Mouse (Mus musculus) cerebellum, adult 11 months (tissue): ENCODE measurements around the gene Pabpc1l.

Experiments
- DNase-seq: peaks from one replicate; pipeline ENCODE4 v3.0.0; 2022

Pabpc1l gene

DNA sequence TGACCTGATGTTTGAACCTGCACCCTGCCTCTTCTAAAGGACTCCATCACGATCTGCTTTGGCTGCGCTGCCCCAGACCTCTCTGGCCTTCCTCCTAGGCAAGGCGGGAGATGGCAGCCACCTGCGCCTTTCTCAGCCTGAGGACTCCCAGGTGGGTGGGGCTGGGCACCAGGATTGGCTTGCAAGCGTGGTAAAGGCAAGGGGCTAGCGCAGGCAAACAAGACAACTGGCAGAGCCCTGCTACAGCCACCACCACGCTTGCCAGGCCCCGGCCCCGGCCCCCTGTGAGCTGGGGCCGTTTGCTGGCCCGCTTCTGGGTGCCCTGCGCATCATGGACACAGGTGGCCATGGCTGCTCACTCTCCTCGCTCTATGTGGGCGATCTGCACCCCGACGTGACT, at the start of gene Pabpc1l:
Pabpc1l (plus strand) TSS at position 301 of the 400 bp plus-strand sequence.
- DNase-seq = no peak

DNA sequence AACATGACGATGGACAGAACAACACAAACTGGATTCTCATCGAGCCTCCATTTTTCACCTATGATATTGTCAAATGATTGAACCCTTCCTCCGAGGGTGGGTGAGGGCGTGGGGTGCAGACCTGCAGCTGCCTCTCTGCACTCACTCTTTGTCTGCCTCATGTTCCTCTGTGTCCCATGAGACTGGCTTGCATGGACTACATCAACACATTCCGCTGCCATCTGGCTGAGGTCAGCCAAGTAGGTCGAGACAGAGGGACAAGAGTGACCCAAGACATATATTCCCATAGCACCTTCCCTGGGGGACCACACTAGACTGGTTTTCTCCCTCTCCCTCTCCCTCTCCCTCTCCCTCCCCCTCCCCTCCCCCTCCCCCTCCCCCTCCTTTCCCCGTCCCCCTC, 48.8 kb upstream of the Pabpc1l start:
- DNase-seq = no peak

DNA sequence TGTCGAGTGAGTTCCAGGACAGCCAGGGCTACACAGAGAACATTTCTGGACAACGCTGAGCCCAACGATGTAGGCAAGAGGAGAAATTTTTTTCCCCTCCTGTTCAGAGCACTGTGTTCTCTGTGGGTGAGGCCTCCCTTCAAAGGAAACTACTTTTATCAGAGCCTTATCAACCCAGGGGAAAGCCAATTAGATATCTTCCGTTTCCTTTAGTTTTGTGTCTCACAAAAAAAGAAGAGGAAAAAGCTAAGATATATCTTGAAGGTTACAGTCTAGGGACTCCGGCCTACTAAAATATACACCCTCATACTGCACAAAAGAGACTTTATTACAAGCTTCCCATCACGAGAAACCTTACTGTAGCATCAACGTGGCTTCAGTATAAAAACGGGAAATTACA, 38.0 kb upstream of the Pabpc1l start:
- no peak for DNase-seq

DNA sequence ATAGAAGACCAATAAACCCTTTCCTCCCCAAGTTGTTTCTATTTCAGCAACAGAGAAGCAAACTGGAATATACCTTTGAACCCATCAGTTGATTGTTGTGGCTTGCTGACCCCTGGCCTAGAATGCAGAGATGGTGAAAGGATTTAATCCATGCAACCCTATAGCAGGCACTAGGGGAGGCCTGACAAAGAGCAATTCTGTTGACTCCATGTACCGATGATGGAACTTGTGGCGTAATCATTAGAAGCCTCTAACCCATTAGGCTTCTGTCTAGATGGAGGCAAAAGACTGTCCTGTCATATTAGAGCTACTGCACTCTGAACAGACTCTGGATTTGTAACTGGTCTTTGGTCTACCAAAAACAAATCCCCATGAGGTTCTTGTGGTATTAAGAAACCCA, 32.4 kb upstream of the Pabpc1l start:
- no peak for DNase-seq

DNA sequence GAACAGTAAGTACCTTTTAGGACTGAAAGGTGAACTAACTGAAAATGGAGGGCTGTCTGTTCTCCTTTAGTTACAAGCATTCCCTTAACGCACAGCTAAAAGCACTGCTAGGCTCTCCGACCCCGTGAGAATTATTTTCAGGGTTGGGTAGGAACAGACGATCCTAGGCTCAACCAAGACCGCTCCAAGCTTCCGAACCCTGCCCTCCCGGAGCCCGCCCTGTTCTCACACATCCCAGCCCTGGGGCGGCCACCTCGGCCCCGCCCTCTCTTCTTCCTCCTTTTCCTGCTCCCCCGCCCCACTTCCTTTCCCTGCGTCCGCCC, 30.6 kb upstream of the Pabpc1l start, which contains the start of gene Ywhab:
Ywhab (plus strand) TSS at position 307 of the 323 bp plus-strand sequence.
- DNase-seq = peak; percentile 89

DNA sequence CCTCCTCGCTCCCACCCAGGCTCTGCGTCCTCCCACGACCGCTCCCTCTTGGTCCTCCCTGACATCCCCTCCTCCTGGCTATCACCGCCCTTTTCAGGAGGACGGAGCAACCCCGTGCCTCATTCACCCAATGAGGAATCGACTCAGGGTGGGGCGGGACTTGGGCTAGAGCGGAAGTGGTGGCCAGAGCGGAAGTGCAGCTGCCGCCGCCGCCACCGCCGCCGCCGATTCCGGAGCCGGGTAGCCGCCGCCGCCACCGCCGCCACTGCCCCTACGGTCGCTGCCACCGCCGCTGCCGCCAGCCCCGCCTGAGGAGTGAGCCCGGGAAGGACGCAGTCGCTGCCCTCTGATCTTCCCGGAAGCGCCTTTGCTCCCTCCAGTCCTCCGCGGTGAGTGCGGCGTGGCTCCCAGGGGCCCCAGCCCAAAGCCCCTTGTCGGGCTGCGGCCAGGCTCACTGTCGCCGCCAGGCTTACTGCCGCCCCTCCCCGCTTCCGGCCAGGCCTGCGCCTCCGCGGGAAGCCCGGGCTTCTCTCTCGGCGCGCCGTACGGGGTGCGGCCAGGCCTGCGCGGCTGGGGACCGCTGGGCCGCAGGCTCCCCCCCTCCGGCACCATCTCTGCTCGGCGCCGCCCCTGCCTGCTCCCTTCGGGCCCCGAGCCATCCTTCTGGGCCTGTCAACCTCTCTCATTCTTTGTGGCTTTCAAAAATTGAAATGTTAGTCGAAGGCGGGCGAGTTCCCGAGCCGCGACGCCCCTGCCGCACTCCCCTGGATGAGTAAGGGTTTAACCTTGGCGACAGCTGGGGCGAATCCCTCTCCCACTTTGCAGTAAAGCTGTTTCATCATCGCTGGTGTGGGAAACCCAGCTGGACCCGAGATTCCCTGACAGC, 30.0 kb upstream of the Pabpc1l start:
- DNase-seq = no peak

DNA sequence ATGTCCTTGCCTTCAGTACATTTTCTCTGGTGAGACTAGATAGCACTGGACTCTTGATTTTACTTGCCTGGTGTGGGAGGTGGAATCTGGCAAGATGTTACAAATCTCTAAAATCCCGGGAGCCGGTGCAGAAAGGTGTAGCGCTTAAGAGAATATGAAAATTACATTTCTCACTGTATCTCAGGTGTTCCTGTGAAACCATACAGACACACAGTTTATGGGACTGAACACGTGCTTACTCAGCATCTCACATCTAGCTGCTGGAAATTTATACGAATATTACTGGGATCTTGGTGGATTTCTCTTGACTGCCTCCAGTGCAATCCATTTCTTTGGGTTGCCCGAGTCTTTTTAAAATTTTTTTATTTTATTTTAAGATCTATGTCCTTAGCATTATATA, 29.0 kb upstream of the Pabpc1l start:
- no peak for DNase-seq

DNA sequence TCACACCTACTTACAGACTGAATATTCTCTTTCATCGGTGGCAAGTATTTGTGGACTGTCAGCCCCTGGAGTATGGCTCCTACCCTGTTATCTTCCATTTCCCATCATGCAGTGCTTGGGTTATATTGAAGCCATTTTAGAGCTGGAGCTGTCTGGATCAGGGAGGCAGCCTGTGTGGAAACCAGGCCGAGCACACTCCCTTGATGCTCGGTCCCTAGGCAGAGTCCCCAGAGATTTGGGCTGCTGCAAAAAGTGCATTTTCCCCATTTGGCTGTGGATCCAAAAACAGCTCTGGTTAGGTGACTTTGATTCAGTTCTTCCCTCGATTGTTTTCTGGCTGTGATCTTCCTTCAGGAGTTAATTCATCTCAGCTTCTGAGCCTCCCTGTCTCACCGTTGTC, 28.4 kb upstream of the Pabpc1l start:
- no peak for DNase-seq

DNA sequence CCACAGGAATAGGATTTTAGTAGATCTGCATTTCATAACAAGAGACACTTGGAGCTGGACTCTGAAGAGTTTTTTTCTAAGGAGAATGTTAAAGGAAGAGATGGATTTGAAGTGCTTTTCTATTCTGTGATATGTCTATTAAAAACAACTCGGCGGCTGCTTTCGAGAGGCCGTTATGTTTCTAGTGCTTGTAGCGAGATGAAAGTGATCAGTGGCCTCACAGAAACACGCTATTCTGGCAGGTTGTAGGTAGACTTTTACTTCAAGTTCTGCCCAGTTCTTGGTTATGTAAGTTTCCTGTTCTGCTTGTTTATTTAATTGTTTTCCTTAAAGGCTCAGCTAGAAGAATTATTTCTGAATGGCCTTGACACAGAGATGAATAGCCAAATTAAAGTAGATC, 26.3 kb upstream of the Pabpc1l start:
- DNase-seq = no peak

DNA sequence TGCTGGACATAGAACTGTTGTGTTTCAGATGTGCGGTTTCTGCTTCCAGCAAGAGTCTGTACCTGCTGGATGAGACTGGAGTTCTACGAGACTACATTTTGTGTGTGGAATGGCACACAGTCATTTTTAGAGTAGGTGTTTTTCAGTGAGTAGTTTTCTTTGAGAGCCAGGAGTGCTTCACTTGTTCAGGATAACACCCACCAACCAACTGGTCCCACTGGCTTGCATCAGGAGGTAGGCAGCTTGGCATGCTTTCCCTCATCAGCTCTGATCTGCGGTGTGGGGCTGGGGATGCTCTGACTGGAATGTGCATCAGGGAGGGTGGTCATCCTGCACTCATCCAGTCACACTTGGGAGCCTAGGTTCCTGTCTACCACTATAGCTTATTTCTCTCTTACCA, 22.6 kb upstream of the Pabpc1l start:
- DNase-seq = no peak

DNA sequence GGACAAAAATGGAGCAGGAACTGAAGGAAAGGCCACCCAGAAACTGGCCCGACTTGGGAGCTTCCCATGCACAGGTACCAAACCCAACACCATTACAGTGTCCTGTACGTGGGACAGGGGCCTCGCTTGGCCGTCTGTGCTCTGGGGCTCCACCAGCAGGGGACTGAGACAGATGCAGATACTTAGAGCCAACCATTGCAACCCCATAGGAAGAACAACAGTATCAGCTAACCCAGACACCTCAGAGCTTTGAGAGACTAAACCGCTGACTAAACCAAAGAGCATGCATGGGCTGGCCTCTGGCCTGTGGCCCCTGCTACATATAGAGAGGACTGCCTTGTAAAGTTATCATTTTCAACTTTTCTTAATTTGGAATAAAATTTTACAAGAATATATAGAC, 20.7 kb upstream of the Pabpc1l start:
- DNase-seq = no peak

DNA sequence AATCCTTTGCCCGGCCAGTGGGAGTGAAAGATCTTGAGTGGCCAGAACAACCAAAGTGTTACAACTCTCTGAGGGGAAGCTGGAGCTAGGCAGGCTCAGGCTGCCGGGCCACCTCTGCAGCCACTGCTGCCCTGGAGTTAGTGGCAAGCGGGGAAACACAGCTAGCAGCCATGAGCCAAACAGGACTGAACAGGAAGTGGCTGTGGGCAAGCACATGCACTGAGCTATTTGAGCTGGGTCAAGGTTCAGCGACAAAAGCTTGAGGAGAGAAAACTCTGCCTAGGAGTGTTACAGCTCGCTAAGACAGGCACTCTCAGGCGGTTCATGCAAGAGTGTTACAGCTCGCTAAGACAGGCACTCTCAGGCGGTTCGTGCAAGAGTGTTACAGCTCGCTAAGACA, 18.3 kb upstream of the Pabpc1l start:
- no peak for DNase-seq

DNA sequence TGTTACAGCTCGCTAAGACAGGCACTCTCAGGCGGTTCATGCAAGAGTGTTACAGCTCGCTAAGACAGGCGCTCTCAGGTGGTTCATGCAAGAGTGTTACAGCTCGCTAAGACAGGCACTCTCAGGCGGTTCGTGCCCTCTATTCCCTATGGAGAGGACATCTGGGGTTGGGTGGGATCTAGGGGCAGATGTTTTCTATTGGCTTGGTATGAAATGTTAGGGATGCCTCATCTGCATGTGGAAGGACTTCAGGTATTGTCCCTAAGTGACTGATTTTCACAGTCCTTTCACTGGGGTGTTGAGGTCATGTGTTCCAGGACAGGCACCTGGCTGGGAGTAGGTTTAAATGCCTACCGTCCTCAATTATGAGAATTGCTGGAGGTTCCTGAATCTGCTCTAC, 17.7 kb upstream of the Pabpc1l start:
- no peak for DNase-seq

DNA sequence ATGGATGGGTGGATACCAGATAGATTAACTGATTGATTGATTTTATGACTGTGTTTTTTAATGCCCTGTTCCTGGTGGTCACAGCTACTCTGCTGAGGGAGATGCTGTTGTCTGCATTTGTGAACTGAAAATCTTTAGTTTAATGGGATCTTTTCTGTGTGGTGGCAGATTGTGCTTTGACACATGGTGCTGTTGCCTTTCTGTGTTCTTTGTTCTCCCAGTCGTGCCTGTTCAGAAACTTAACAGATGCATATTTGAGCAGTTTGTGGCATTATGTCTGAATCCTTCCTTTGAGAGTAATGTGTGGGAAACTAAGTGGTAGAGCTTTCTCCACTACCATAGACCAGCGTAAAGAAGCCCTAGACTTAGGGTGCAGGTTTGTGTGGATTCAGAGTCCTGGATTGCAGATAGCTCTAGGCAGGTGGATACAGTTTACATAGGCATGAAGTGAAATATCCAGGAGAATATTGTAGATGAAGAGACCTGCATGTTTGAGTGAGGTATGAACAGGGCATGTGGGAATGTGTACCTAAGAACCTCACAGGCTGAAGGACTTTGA, 17.2 kb upstream of the Pabpc1l start:
- DNase-seq = no peak

DNA sequence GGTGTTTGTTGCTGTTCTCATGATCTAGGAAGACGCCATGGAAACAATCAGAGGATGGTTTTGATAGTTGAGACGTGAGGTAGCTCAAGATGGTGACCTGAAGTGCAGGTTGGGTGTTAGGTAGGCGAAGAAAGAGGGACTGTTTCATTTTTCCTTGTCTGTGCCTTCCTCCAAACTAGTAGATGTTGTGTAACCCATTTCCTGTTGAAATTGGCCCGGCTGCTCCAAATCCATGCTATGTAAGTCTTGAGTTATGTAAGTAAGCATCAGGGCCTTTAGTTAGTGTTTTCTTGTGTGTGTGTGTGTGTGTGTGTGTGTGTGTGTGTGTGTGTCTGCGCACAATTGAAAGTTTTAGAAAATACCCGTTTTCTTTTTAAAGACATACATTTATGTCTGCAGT, 16.0 kb upstream of the Pabpc1l start:
- DNase-seq = no peak

DNA sequence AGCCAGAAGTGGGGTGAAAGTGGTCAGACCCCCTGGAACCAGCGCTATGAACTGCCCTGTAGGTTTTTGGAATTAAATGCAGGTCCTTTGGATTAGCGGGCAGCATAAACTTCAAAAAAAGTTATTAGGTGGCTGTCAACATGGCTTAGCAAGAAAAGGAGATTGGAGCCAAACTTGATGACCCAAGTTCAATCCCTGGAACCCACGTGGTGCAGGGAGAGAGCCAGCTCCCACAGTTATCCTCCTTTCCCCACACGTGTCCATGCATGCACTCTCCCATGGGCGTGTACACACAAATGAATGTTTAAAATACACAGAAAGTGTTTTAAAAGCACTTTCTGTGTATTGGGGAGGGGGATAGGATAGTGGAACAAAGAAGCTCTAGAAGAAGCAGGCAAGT, 14.8 kb upstream of the Pabpc1l start:
- DNase-seq = no peak

DNA sequence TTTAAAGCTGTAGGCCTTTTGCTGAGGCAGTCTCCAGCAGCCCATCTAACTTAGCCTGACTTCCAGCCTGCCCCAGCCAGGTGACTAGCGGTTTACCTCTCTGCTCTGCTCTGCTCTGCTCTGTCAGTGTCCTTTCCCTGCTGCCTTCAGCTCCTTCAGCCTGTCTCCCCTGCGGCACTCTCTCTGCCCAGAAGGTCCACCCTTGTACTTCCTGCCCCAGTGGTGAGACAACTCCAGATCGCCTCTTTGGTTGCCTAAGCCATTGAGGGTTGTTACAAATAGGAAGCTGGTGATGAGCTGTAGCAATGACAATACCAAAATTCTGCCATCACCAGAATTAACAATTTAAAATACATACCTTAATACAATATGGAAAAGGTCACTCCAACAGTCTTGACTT, 14.3 kb upstream of the Pabpc1l start:
- DNase-seq = no peak

DNA sequence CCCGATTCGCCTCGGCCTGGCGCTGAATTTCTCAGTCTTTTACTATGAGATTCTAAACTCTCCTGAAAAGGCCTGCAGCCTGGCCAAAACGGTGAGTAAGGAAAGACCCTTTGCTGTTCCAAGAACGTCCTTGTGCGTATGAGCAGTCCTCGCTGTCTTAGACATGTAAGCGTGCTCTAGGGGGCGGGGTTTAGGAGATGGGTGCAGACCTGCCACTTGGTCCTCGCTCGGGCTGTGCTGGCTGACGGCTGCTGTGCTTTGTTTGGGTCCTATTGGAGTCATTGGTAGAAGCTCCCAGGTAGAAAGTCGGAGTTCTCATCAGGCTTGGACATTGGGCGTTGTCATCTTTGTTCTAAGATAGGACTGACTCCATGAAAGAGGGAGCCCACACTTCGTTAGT, 9.9 kb upstream of the Pabpc1l start:
- no peak for DNase-seq

DNA sequence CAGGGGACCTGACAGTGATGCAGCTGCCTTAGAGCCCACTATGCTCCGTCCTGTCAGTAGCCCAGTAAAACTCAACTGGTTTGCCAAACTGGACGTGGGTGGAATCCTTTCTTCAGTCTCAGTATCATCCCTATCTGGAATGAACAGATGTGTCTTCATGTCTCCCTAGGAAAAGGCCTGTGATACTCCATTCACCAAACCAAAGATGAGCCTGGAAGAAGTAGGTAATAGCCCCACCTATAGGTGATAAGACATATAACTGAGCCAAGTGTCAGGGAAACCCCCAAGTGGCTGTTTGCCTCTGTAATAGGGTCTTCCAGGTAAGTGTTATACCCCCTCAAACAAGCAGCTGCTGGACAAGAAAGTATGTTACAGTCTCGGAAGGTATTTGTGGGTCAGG, 6.3 kb upstream of the Pabpc1l start:
- DNase-seq = no peak

DNA sequence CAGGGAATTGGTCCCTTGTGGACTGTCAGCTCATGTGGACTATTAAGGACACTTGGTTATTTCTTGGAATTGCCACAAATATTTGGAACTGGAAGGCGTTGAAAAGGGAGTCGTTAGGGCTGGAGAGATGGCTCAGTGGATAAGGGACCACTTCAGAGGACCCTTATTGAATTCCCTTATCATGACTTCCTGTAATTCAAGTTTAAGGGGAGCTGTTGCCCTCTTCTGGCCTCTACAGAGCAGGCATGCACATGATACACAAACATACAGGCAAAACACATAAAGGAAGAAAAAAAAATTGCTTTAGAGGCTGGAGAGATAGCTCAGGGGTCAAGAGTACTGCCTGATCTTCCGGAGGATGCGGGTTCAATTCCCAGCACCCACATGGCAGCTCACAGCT, 5.3 kb upstream of the Pabpc1l start:
- DNase-seq = no peak

DNA sequence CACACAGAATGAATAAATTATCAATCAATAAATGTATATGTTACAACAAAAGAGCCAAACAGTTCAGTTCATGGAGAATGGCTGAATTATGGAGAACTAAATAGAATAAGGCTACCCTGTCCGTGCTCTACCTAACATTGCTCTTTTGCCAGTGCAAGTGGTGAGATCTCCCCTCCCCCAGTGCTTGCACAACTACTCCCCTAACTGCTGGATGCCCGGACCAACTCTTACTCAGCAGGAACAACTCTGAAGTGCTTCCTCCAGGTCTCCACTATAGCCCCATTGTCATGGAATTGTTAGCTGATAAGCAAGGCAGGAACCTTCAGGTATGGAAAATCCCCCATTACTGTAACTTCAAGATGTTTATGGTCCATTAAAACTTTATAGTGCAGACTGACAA, 3.1 kb upstream of the Pabpc1l start:
- no peak for DNase-seq

DNA sequence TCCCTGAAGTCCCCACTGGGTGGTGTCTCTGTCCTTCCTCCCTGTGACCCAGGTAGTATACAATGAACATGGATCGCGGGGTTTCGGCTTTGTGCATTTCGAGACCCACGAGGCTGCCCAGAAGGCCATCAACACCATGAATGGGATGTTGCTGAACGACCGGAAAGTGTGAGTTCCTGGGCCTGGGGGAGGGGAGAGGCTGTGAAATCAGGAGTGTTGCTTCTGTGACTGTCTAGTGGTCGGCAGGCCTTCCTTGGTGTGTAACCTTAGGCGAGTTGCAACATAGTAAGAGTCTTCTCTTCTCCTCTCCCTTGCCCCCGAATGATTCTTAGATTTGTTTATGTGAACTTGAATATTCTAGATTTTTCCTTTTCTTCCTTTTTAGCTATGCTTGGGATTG, 5.9 kb downstream of the Pabpc1l start:
- DNase-seq = no peak

DNA sequence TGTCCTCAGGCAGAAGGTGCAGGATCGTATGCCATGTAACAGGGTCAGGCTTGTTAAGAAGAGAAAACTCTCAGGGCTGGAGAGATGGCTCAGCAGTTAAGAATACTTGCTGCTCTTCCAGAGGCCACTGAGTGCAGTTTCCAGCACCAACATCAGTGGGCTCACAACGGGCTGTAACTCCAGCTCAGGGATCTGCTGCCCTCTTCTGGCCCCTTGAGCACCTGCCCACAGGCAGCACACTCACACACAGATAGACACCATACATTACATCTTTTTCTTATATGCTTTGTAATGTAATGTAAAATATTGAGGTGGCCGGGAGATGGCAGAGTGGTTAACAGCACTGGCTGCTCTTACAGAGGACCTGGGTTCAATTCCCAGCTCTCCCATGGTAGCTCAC, 7.7 kb downstream of the Pabpc1l start:
- no peak for DNase-seq

DNA sequence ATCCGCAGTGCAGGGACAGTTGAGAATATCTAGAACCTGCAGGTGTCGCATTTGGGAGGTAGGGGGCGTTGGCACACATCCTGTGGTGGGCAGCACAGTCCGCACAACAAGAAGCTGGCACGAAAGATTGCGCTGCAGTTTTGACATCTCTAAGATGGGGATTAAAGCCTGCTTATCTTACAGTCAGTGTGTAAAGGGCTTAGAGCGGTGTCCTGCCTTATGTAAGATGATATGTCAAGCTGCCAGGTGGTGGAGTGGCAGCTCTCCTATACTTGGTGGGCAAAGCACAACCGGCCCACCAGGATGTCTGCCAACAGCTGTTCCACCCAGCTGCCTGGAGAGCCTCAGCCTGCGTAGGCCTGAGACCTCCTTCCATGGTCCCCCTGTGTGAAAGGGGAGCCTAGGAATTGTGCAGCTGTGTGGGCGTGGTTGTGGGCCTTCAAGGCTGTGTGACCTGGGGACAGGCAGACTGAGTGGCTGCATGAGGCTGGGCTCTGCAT, 11.3 kb downstream of the Pabpc1l start:
- no peak for DNase-seq
